Mouse (Mus musculus): ENCODE data around the gene Rbms3.

Gene Rbms3

DNA sequence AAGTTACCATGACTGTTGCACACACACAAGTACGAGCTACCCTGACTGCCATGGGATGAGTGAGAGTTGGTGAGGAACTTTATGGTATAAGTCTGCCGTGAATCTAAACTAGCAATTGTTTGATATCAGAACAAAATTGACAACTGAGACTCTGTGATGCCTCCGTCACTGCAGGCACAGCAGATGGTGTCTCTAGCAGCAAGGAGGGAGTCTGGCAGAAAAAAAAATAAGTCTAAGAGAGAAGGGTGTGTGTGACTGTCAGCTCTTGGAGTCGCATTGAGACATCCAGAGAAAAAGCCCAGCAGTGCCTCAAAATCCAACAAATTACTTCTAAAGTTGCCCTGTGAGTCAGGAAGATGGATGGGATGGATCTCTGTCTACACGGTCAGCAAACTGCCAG lies 257.7 kb downstream of the Rbms3 start:
- DNase-seq, result no peak

DNA sequence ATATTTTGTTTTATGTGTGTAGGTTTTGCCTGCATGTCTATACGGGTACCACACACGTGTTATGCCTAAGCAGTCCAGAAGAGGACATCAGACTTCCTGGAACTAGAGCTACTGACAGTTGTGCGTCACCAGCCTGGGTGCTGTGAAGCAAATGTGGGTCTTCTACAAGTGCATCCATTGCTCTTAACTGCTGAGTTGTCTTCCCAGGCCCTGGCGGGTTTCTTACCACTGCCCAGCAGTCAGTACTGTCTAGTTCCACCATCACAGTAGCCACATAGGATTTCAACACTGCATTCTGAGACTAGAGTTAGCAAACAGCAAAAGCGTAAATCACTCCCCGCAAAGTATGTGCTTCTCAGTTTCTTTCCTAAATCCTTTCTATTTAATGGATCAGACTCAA lies 259.6 kb downstream of the Rbms3 start:
- no peak for DNase-seq

DNA sequence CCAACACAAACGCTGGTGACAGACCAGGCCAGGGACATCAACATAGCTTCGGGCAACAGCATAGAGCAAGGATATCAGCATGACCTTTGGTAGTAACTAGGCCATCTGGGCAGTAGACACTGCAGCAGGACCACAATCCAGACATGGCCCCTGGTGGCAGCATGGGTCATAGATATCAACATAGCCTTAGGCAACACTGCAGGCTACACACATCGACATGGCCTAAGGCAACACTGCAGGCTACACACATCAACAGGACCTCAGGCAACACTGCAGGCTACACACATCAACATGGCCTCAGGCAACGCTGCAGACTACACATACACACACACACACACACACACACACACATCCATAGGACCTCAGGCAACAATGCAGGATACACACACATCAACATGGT lies 261.7 kb downstream of the Rbms3 start:
- DNase-seq, result no peak

DNA sequence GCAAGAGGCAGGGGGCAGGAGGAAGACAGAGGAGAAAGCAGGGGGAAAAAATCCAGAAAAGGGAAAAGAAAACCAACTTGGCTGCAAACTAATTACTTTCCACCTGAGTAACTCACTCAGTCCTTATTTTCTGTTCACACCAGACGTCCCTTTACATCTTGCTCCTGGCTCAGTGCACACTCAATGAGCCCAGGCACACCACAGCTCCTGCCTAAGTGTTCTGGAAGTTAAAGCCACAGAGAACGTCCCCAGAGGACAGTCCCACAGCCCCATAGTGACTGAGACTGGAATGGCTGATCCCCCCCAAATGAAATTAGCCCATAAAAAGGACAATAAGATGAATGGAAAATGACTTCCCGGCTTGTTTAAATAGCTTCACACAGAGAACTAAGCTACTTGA lies 265.1 kb downstream of the Rbms3 start:
- no peak for DNase-seq

DNA sequence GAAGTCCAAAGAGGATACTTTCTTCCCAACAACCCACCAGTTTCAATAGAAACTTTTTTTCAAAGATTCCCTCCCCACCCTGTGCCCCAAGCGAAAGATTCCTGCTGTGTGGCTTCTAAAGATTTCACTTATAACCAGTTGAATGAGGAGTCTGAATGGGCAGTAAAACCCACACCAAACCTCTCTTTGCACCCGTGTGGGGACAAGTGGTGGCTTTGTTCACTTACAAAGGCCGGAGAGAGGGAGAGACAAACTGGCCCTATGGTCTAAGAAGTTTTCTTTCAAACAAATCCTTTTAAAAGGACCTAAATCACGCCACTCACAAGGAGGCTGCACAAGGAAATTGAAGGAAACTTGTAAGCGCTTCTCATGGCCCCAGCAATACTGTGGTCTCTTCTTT lies 268.3 kb downstream of the Rbms3 start:
- DNase-seq, result no peak

DNA sequence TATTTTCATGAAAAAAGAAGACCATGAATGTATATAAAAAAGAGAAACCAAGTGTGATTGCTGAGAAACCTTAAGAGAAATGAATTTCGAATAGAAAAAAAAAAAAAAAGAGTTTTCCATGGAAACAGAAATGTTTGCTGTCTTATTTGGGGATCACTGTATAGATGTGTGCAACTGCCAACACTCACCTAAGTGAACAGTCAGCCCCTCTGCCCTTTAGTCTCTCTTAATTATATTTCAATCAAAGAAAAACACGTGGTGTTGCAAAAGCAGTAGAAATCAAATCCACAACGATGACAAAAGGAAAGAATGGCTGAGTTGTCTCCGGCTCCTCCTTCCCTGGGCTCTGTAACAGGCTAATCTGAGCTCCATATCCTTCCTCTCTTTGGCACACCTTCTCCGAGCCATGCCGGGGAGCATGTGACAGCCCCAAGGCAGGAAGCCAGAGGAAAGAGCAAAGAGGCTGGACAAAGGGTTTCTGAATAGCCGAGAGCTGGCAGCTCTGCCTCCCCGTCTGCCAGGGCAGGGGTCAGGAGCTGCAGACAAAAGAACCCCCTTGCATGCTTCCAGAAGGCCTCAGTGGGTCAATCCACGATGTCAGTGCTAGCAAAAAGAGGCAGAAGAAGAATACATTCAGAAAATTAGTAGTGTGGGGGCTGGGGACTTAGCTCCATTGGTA lies 272.8 kb downstream of the Rbms3 start:
- DNase-seq, result peak; percentile 88

DNA sequence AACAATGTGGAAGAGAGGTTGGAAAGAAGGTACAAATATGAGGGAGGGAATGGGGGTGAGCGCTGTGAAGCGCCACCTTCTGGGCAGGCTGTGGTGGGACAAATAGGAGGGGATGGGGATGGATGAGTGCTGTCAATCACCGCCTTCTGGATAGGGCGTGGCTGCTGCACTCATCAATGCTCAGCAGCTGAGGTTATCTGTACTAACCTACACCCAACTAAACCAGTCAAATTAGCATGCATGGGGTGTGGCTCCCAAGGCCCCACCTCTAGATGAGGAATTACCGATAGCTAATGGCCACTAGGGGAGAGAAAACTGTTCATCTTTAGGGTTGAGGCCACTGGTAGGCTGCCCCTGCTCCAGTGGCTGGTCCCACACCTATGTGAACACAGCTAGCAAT lies 274.2 kb downstream of the Rbms3 start:
- no peak for DNase-seq

DNA sequence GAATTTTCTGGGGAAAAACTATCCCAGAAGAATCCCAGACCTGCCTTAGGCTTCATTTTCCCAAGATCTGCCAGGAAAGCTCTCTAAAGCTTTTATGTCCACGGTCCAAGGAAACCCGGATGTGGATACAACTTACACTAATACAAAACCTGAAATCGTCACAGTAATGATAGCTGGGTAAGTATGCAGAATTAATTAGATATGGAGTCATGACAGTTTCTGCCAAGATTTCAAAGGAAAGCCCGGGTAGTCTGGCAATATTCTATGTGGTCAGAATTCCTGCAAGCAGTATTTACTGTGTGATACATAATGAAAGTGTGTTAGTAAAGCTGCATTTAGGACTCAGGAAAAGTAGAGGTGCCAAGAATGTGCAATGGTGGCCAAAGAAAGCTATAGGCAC lies 287.4 kb downstream of the Rbms3 start:
- no peak for DNase-seq

DNA sequence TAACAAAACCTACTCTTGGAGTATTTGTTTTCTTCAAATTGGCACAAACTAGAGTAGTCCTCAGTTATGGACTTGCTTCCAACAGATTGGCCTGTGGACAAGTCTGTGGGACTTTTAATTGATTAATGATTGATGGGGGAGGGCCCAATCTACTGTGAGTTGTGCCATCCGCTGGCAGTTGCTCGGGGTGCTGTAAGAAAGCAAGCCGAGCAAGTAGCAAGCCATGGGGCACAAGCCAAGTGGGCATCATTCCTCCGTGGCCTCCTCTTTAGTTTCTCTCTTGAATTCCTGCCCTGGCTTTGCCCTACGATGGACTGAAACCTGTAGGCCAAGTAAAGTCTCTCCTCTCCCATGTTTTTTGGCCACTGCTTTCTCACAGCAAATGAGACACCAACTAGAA lies 299.0 kb downstream of the Rbms3 start:
- DNase-seq, result peak; percentile 30

DNA sequence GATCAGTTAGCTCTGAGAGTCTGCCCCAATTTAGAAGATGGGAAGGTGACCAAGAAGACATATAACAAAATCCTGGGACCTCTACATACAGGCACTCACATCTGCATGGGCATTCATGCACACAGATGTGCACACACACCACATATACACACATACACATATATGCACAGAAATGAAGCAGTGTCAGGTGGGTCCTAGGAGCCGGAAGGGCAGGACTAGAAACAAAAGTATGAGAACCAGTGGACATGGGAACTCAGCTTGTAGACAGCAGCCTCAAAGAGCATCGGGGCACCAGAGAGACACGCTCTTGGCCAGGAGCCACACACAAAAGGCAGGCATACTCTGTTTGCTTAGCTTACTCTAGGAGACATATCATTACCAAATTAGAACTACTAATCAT lies 310.4 kb downstream of the Rbms3 start:
- no peak for DNase-seq

DNA sequence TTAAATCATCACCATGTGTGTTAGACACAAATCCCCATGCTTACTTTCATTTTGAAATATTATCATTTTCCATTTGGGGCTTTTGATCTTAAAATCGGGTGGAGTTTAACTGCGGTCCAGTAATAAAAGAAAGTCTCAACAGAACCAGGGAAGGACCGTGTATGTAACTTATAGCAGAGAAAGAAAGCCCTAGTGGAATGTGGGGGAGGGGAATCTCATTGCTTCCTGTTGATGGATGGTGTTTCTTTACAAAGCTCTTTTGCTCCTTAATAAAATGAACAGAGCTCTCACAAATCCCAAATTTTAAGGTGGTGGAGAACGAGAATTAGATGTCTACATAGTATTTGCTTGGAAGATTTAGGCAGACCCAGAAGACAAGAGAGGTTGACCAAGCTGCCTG lies 311.3 kb downstream of the Rbms3 start:
- no peak for DNase-seq

DNA sequence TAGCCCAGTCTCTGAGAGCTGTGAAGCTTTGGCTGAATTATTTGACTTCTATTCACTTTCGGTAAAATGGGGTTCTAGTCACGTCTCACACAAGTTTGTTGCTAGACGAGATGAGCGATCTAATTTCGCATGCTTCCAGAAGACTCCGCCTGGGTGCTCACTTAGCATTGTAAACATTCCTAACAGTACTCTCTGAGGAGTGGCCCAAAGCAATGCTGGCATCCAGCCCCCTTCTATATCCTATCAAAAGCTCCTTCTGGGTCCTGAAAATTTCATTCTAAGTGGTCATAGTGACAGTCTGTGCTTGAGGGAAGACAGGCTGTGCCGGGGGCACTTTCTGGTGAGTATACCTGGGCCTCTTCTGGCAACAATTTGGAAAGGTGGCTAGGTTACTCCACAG lies 312.5 kb downstream of the Rbms3 start:
- peak; percentile 30 for DNase-seq

DNA sequence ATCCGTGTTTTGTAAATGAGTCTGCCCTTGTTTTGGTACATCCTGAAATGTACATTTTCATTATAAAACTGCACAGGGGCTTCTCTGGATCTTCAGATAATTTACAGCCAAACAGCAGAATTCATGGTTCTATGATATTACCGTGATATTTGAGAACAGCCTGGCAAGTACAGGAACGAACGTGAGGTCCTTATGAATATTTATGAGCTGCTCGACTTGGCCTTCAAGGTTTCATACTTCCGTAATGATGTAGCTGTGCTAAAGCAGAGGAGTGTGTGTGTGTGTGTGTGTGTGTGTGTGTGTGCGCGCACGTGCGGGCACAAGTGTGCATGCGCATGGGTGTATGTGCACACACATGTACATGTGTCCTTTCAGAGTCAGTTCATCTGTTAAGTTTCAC lies 316.1 kb downstream of the Rbms3 start:
- no peak for DNase-seq

DNA sequence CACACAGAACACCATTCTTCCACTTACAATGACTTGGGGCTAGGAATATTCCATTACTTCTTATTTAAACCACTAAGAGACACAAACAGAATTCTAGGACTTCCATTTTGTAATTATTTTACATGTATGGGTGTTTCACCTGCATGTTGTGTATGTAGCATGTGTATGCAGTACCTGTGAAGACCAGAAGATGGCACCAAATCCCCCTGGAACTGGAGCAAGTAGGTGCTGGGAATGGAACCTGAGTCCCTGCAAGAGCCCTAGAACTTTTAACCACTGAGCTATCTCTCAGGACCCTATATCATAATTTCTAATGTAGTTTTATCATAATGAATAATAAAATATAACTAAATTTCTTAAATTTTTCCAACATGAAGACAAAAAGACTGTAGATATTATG lies 319.9 kb downstream of the Rbms3 start:
- DNase-seq, result no peak

DNA sequence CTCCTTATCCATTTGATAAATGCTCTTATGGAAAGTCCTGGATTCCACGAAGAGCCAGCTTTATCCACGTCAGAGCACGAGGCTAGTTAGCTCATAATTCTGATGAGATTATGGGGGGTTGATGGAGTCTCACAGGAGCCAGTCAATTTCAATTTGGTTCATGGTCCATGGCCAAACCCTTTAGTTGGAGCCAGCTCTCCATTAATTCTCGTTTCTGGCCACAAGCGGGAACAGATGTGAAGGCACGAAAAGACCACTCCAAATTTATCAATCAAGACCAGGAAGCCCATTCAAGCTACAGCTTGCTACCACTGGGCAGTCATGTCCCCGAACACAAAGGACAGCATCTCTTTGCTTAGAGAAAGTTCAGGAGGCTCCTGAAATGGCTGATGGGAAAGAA lies 330.7 kb downstream of the Rbms3 start:
- no peak for DNase-seq

DNA sequence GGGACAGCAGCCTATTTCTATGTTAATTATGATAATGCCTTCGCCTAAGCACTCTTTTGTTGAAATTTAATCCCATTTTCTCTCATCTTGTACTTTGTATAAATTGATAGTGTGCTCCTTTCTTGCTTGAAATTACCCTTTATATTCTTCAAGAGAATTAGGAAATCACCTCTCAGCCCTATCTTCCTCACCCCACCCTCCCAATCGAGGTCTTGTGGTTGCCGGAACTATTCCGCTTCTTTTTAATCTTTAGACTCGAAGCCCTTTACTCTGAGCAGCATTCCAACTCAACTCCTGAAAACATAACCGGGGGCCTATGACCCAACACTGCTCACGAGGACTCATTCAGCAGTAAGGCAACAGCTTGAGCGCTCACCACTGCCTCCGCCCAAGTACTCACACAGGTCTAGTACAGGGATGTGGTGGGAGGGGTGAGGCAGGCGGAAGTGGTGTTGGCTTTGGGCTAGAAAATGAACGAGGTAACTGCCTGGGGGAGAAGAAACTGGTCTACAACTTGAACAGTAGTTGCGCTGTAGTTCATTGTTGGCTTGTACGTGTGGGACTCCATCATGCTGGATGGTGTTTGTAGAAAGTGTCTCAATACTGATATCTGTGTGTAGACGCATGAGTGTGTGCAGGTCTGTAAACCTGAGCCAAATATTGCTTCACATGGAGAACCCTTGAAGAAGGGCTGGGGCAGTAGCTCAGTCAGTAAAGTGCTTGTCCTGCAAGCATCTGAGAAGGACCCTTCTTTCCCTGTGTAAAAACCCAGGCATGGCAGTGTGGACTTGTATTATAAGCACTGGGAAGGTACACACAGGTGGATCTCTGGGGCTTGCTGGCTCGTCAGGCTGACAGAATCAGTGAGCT lies 331.8 kb downstream of the Rbms3 start:
- DNase-seq, result peak; percentile 79

DNA sequence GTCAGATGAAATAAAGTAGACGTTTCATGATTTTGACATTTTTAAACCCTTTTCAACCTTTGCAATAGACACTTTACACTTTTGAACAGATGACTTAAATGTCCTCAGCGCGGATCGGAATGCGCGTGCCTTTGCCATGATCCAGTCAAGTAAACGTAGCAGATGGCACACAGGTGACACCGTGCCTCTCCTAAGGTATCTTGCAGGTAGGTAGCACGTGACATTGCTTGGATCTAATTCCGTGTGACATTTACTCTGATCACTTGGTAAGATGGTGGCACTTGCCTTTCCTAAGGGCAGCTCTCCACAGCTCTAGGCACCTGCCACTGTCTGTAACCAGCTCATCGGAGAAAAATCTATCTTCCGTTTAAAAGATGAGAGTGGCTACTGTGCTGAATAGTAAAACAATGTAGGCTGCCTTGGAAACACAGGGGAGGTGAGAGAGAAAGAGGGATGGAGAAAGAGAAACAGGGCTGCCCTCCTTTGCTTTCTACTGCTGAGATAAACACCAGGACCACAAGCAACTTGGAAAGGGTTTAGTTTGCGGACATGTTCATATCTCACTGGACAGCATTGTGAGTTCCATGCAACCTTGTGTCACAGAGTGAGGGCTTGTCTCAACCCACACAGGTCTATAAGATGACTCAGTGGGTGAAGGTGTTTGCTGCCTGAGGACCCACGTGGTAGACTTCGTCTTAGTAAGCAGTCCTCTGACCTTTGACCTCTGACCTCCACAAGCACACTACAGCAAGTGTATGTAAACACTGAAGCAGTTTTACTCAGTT lies 338.5 kb downstream of the Rbms3 start:
- DNase-seq, result no peak

DNA sequence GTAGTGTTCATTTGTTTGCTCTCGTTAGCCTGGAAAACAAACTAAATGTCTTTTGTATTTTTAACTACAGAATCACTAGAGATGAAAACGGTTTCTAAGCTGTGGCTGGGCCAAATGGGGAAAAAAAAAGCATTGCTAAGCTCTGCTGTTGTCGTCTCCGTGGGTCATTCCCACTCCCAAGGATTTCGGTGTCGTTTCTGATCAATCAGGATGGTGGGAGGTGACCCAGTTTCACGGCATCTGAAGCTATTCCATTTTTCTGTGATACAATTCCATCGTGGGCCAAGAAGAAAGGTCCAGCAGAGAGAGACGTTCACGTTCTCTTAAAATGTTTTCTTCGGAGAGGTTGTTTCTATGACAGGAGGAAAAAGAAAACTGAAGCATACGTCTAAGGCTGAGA lies 354.9 kb downstream of the Rbms3 start:
- no peak for DNase-seq

DNA sequence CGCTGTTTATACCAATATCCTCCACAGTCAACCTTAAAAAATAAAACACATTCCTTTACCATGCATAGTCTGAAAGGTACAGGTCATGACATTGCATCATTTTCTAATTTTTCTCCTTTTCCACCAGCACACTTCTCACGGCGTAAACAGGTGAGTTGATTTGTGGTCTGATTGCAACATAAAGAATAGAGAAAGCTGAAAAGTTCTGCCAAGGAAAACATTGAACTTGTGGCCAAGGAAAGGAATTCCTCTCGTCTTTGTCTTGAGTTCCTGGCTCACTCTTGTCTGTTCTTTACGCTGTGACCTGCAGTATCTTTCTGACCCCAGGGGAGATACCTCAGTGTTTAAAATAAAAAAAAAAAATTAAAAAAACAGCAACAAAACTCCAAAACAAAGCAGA lies 370.1 kb downstream of the Rbms3 start:
- no peak for DNase-seq

DNA sequence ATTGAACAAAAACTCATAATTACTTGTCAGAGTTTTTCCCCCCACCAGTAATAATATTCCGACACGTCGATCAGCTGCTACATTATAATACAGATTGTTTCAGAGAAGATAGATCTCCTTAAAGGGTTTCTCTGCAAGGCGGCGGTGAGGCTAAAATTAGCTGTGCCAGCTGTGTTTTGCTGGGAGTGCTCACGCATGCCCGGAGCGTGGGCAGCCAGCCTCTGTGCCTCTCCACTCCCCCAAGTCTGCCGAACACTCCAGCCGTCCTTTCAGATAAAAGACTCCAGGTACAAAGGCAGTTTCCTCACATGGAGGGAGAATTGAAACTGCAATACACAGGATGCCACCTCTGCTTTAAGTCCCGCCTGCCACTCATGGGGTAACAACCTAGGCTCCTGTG lies 376.4 kb downstream of the Rbms3 start:
- peak; percentile 56 for DNase-seq

DNA sequence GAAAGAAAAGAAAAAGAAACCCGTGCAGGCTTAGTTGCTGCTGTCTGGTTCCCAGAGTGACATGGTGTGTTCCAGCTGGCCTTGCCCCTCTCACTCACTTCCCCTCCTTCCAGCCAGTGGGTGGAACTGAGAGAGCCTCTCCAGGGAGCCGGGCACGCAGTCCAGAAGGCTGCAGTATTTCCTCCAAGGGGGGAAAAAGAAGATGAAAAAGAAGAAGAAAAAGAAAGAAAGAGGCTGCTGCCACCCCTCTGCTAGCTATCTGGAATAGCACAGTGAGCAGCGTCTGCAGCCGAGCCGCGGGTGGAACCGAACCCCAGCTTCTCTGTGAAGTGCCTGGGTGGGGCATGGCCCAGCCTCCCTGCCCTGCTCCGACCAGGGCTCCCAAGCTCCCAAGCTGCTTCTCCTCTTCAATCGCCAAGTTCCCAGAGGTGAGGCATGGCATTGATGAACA lies 377.3 kb downstream of the Rbms3 start:
- DNase-seq, result peak; percentile 75

DNA sequence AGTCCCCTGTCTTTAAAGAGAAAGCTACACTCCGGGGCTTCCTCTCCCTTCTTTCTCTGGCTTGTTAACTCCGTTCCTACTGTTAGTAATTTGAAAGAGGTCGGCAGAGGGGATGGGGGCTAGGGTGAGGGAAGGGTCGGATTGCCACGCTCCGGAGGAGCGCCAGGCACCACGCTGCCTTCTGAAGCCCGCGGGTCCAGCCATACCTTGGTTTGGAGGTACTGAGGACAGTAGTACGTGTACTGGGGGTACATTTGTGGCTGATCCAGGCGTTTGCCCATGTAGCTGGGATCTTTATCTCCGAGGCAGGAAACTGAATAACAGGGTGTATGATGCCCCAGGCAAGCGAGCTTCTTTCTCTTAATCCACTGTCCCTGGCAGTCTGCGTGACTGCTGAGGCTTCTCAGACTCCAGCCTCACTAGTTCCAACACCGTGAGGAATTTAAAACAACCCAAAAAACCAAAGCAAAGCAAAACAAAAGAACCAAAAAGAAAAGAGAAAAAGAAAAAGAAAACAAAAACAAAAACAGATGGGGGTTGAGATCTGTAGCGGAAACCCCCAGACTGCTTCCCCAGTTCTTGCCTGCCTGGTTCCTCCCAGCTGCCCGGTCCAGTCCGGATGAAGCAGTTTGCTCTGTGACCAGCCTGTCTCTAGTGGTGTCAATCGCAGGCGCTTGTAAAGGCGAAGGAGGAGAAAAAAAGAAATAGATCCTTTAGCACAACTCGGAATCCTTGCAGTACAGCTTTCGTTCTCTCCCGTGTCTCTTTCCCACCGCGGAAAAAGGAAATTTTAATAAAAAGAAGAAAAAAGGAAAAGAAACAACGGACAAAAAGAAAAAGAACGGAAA lies 378.0 kb downstream of the Rbms3 start:
- no peak for DNase-seq

DNA sequence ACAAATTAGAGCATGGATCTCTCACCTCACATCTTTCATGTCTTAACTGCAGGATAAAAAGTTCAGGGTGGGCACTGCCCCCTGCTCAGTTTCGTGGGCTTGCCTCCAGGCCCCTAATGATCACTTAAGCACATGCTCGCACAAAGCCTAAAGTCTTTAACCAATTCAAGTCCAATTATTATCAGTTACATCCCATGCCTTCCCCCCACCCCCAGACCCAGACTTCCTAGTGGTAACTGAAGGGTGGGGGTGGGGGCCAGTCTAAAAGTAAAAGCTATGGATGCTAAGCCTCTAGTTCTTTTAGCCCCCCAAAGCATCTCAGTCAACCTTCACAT lies 378.9 kb downstream of the Rbms3 start:
- no peak for DNase-seq
